In genomic region chr8:31460349-31460748, GRCm38 (mm10) we compare ENCODE assay signal across 9 mouse cellular contexts.
DNase-seq lines count a peak whose midpoint lies in the region; ATAC-seq and TF ChIP-seq lines count a peak whose summit lies in the region.
"Had no signal": no experiment of that assay in that cellular context is flagged by ENCODE, and none has a peak within 500 bp of the region (broad histone marks: within the 10 kb centered on the region; RNA-seq: fewer than 3 reads in every experiment).

No protein-coding gene starts in this region.

- no peak overlapping the region for H3K27ac ChIP-seq in gastrocnemius, adult 2 months
- H3K27ac ChIP-seq in lung, embryonic 14.5 days (ENCODE audit: low read depth): no peak overlapping the region
- H3K27ac ChIP-seq in hindbrain, postnatal 0 days: no peak overlapping the region
- H3K27ac ChIP-seq: lung, embryonic 15.5 days had no signal

- no peak overlapping the region for H3K4me2 ChIP-seq in lung, embryonic 14.5 days
- H3K4me2 ChIP-seq in hindbrain, postnatal 0 days (ENCODE audit: low read depth, low read length): no peak overlapping the region
- H3K4me2 ChIP-seq: lung, embryonic 15.5 days had no signal

- ATAC-seq in lung, embryonic 14.5 days (ENCODE audit: insufficient read depth): no peak
- ATAC-seq in hindbrain, postnatal 0 days: peak; percentile 90

- peak; percentile 3 for DNase-seq in gastrocnemius, postnatal 10 days
- DNase-seq in gastrocnemius, adult 2 months: no peak
- DNase-seq in lung, embryonic 14.5 days: peak; percentile 2
- DNase-seq in lung, postnatal 4 days: no peak
- peak; percentile 18 to 42 for DNase-seq in adrenal gland, adult 18-20 months (ENCODE audit: low spot score in 2 of 2)
- DNase-seq in hindbrain, postnatal 0 days (ENCODE audit: low spot score): peak; percentile 80
- no peak for DNase-seq in spleen, postnatal 36 days (ENCODE audit: low spot score in 2 of 2)
- DNase-seq in spleen, adult 12 weeks (ENCODE audit: low spot score): no peak

- TF ChIP-seq CTCF in gastrocnemius, adult 2 months (IDR thresholded peaks at IDR 0.05): no peak
- peak; percentile 24 for TF ChIP-seq CTCF in lung, embryonic 14.5 days (IDR thresholded peaks at IDR 0.05; ENCODE audit: low read depth)
- peak; percentile 65 for TF ChIP-seq CTCF in hindbrain, postnatal 0 days (IDR thresholded peaks at IDR 0.05; ENCODE audit: low read depth)

- no peak overlapping the region for H3K9ac ChIP-seq in lung, embryonic 14.5 days
- H3K9ac ChIP-seq in hindbrain, postnatal 0 days (replicated peaks; ENCODE audit: low read length): no peak overlapping the region
- H3K9ac ChIP-seq: lung, embryonic 15.5 days had no signal

- no peaks in the 10 kb centered on the region for H3K9me3 ChIP-seq in lung, embryonic 14.5 days (ENCODE audit: low read depth, low read length)
- H3K9me3 ChIP-seq in hindbrain, postnatal 0 days (ENCODE audit: low read length): no peaks in the 10 kb centered on the region
- H3K9me3 ChIP-seq: lung, embryonic 15.5 days had no signal

- no peak overlapping the region for H3K4me3 ChIP-seq in gastrocnemius, adult 2 months
- H3K4me3 ChIP-seq in lung, embryonic 14.5 days (ENCODE audit: low read depth, low read length): no peak overlapping the region
- no peak overlapping the region for H3K4me3 ChIP-seq in hindbrain, postnatal 0 days (ENCODE audit: low read length)
- H3K4me3 ChIP-seq: lung, embryonic 15.5 days had no signal

- WGBS in lung, embryonic 14.5 days: 87% methylated on average over 3 of the region's 3 CpGs
- 56% methylated on average over 3 of the region's 3 CpGs for WGBS in hindbrain, postnatal 0 days

- H3K36me3 ChIP-seq in lung, embryonic 14.5 days (ENCODE audit: insufficient read depth): no peaks in the 10 kb centered on the region
- no peaks in the 10 kb centered on the region for H3K36me3 ChIP-seq in hindbrain, postnatal 0 days (ENCODE audit: insufficient read depth, low read length)
- H3K36me3 ChIP-seq: lung, embryonic 15.5 days had no signal

- no peaks in the 10 kb centered on the region for H3K27me3 ChIP-seq in lung, embryonic 14.5 days (ENCODE audit: insufficient read depth, low read length)
- H3K27me3 ChIP-seq in hindbrain, postnatal 0 days (ENCODE audit: insufficient read depth, low read length): no peaks in the 10 kb centered on the region
- H3K27me3 ChIP-seq: lung, embryonic 15.5 days had no signal

- intact Hi-C loops in gastrocnemius, adult 2 months (cut with DNase I): no loop called here

- H3K4me1 ChIP-seq in lung, embryonic 14.5 days (ENCODE audit: insufficient read depth): no peaks in the 10 kb centered on the region
- H3K4me1 ChIP-seq in hindbrain, postnatal 0 days (ENCODE audit: insufficient read depth, low read length): no peaks in the 10 kb centered on the region
- H3K4me1 ChIP-seq: lung, embryonic 15.5 days had no signal

Comparison
In these comparisons a context has a peak if more than half of its experiments do, and no peak if none do; other contexts are left out.
1. DNase-seq: peak in gastrocnemius, postnatal 10 days (single experiment), lung, embryonic 14.5 days (single experiment), adrenal gland, adult 18-20 months (2 of 2) and hindbrain, postnatal 0 days (single experiment); none in gastrocnemius, adult 2 months (single experiment), lung, postnatal 4 days (0 of 2), spleen, postnatal 36 days (0 of 2) and spleen, adult 12 weeks (single experiment).